Mouse (Mus musculus) ovary, adult 18-20 months (tissue): Measurements from ENCODE around the gene Zfp148.
A peak's percentile ranks its signal among the peaks of the same experiment; 100 is the strongest.

Source experiments
- DNase-seq: peaks from one replicate; pipeline ENCODE4 v3.0.0; 2022; ENCODE audit warnings: low spot score, mixed read lengths

Zfp148 gene

GRCm38 (mm10) chr16:33379944-33380881, at the start of gene Zfp148:
Zfp148 (plus strand) TSS chr16:33380836.
- peak; percentile 85 for DNase-seq

GRCm38 (mm10) chr16:33333015-33333414, 47.6 kb upstream of the Zfp148 start:
- no peak for DNase-seq

GRCm38 (mm10) chr16:33337177-33337576, 43.5 kb upstream of the Zfp148 start:
- DNase-seq = peak; percentile 57

GRCm38 (mm10) chr16:33337681-33338080, 43.0 kb upstream of the Zfp148 start:
- DNase-seq = no peak

GRCm38 (mm10) chr16:33338492-33338891, 42.1 kb upstream of the Zfp148 start:
- no peak for DNase-seq

GRCm38 (mm10) chr16:33339476-33339875, 41.2 kb upstream of the Zfp148 start:
- DNase-seq = no peak

- no peak for DNase-seq
Measured at GRCm38 (mm10) chr16:33342356-33342755, 38.3 kb upstream of the Zfp148 start.

- DNase-seq = no peak
Measured at GRCm38 (mm10) chr16:33343106-33343505, 37.5 kb upstream of the Zfp148 start.

- DNase-seq = no peak
Measured at GRCm38 (mm10) chr16:33343601-33344000, 37.0 kb upstream of the Zfp148 start.

- DNase-seq = no peak
Measured at GRCm38 (mm10) chr16:33344379-33344778, 36.3 kb upstream of the Zfp148 start.

GRCm38 (mm10) chr16:33344875-33345274, 35.8 kb upstream of the Zfp148 start:
- peak; percentile 25 for DNase-seq

- no peak for DNase-seq
Measured at GRCm38 (mm10) chr16:33346376-33346775, 34.3 kb upstream of the Zfp148 start.

GRCm38 (mm10) chr16:33347134-33347533, 33.5 kb upstream of the Zfp148 start:
- DNase-seq = no peak

- DNase-seq = no peak
Measured at GRCm38 (mm10) chr16:33357805-33358204, 22.8 kb upstream of the Zfp148 start.

GRCm38 (mm10) chr16:33365772-33366171, 14.9 kb upstream of the Zfp148 start:
- no peak for DNase-seq

GRCm38 (mm10) chr16:33368632-33369031, 12.0 kb upstream of the Zfp148 start:
- DNase-seq = no peak

- no peak for DNase-seq
Measured at GRCm38 (mm10) chr16:33370836-33371235, 9.8 kb upstream of the Zfp148 start.

GRCm38 (mm10) chr16:33372611-33373010, 8.0 kb upstream of the Zfp148 start:
- DNase-seq = no peak

- DNase-seq = no peak
Measured at GRCm38 (mm10) chr16:33373326-33373725, 7.3 kb upstream of the Zfp148 start.

GRCm38 (mm10) chr16:33376266-33376665, 4.4 kb upstream of the Zfp148 start:
- no peak for DNase-seq

- no peak for DNase-seq
Measured at GRCm38 (mm10) chr16:33379219-33379943, 1.3 kb upstream of the Zfp148 start.

- DNase-seq = no peak
Measured at GRCm38 (mm10) chr16:33380882-33381613, 412 bp downstream of the Zfp148 start.
